Mouse (Mus musculus): ENCODE results near the gene Hist1h4j.
"Not testable (repeated sequence)": the region's sequence is repeated elsewhere in the genome, so short reads cannot be mapped to it uniquely, and the experiment has no call there.

Gene Hist1h4j

DNA sequence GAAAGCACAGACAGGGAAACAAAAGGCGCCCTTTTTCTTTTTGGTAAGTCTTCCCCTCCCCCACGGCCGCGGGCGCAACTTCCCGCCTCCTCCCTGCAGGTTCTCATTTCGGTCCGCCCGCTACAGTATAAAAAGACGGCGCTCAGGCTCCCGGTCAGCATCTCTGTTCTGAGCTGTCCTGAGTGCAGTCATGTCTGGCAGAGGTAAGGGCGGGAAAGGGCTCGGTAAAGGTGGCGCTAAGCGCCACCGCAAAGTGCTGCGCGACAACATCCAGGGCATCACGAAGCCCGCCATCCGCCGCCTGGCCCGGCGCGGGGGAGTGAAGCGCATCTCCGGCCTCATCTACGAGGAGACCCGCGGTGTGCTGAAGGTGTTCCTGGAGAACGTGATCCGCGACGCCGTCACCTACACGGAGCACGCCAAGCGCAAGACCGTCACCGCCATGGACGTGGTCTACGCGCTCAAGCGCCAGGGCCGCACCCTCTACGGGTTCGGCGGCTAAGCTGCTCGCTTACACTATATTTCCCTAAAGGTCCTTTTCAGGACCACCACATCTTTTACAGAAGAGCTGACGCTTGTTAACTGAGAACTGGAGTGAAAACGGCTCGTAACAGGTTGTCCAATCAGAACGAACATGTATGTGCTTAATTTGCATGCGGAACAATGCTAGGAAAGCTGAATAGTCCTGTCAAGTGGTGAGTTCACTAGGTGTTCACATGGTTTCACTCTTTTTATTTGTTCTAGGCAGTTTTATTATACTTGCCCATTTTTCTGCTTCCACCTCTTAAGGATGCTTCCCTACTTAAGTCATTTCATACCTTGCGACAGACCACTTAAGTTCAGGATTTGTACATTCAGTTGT is at the start of gene Hist1h4j:
TSS of gene Hist1h4j (plus strand) at position 159 of the 862 bp plus-strand sequence.
- peak; percentile 50 for DNase-seq (ENCODE audit: low read depth, low spot score)

DNA sequence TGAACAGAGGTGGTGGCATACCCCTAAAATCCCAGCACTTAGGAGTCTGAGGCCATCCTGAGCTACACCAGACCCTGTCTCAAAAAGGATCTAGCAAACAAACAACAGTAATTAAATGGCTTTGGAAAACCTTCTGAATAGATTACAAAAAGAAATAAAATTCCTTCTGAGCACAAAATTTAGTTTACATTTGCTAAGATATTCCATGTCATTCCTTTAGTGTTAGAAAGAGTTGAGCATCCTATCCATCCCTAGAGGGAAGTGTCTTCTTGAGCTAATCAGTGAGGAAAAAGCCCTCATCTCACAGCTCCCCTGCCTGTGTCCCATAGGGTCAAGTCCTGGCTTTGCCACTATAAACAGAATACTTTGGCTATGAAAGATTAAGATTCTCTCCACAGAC is 37.1 kb upstream of the Hist1h4j start, which contains the start of gene Olfr1359:
TSS of gene Olfr1359 (plus strand) at position 301 of the 400 bp plus-strand sequence.
- DNase-seq (ENCODE audit: low read depth, low spot score) = no peak

DNA sequence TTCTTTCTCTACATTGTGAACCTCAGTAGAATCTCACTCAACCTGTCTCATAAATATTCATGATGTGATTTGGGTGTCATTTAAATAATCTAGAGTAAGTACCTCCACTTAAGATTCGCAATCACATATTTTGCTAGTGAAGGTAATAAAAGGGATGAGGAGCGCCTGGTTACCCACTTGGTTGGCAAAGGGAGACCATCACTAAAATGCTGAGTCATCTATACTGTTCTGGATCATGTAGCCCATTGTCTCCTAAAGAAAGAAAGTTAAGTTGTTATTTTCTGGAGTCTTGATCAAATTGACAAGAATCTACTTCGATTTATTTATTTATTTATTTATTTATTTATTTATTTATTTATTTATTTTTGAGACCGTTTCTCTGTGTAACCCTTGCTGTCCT is 28.2 kb upstream of the Hist1h4j start:
- DNase-seq (ENCODE audit: low read depth, low spot score) = no peak

DNA sequence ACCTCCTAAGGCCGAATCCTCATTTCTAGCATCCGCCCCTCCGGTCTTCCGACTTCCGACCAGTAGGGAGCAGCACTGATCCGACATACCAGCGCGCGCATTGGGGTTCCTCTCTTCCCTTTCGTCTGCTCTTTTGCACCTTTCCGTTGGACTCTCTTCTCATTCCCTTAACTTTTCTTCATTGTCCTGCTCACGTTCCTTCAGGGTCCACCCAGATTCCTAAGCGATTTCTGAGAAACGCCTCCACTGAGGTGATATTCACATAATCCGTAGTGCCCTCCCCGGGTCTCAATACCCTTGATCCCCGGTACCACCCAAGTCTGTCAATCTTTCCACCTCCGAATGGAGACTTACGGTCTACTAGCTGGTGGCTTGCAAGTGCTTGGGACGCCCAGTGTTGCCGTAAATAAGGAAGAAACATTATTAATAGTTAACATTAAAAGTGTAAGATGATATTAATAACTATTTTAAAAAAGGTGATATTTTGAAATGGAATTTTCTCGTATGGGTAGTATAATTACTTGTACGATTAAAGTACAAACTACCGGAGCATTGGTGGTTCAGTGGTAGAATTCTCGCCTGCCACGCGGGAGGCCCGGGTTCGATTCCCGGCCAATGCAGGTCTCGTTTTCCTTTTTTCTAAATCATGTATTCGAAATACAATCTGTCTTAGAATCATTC is 24.7 kb upstream of the Hist1h4j start:
- peak; percentile 74 for DNase-seq (ENCODE audit: low read depth, low spot score)

DNA sequence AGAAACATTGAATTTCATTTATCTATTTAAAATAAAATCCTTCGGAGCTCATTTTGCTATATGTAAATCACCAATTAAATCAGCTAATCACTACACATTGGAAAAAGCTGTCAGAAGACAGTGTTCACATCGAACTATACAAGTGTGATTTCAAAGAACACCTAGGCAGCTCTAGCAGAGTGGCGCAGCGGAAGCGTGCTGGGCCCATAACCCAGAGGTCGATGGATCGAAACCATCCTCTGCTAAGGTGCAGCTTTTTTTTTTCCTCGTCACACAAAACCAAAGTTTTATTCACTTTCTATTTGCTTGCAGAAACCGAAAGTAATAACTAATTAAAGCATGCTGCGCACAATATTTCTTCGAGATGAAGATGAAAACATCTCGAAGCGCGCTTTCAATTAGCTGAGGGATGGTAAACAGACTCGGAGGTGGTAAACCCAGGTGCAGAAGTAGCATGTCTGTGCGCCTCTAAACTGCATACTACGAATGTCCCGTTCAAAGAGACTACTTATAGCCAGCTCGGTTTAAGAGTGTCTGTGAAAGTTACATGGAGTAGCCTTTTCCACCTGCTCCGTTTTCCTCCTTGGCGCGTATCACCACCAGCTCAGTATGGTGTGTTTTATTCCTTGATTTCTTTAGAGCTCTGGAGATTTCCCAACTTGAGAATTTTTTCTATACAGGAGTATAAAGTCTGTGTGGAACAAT is 23.9 kb upstream of the Hist1h4j start:
- peak; percentile 68 for DNase-seq (ENCODE audit: low read depth, low spot score)

DNA sequence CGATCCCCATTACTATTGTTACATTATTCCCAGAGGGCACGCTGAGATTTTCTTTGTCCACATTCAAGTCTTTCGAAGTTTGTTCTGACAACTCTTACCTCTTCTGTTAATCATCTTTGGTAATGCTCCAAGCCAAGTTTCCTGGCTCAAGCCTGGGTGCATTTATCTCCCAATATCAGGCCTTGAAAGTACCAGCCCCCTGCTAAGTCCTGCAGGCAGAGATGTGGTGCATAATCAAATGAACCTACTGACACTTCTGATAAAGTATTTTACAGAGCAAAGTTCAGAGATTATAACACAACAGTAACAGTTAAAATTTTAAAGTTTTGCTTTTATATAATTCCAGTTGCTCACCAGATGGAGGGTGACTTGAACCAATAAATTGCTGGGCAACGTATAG is 23.2 kb upstream of the Hist1h4j start:
- DNase-seq (ENCODE audit: low read depth, low spot score) = no peak

DNA sequence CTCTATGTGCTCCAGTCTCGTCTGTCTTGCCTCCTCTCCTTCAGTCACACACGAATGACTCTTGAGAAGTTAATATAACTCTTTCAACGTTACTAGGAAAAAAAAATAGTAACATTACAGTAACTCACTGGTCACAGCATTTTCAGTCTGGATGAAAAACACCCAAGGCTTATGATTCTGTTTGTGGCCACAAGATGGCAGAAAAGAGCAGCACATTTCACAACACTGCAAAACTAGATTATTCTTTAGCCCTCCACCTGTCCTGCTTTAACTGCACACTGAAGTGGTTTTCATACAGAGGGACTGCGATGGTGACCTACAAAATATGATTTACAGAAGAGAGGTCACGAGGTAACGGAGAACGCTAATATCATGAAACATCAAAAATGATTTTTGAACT is 20.1 kb upstream of the Hist1h4j start:
- peak; percentile 27 for DNase-seq (ENCODE audit: low read depth, low spot score)

DNA sequence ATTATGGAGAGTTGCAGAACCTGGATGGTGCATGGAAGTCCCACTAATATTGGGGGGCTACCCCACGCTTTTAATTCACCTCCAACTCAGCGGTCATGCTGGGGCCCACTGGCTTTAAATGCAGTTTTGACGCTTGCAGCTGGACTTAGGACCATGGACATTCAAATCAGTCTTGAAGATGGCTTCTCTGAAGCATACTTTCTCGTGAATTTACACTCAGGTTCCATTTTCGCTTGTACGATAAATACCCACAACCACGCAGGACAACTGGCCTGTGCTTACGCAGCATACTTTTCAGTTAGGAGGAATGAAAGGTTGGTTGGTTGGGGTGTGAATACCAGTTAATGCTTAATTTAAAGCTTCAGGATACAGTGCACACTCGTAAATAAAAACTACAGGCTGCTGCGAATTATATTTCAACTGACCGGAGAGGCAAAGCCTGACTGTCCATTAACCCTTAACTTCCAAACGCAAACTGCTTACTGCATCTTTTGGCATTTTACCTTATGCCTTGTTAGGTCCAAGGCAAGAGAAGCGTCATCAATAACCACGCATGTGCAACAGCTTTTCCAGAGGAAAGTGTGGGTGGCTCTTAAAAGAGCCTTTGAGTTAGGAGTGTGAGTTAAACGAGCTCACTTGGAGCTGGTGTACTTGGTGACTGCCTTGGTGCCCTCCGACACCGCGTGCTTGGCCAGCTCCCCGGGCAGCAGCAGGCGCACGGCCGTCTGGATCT is 19.6 kb upstream of the Hist1h4j start:
- DNase-seq (ENCODE audit: low read depth, low spot score) = no peak

DNA sequence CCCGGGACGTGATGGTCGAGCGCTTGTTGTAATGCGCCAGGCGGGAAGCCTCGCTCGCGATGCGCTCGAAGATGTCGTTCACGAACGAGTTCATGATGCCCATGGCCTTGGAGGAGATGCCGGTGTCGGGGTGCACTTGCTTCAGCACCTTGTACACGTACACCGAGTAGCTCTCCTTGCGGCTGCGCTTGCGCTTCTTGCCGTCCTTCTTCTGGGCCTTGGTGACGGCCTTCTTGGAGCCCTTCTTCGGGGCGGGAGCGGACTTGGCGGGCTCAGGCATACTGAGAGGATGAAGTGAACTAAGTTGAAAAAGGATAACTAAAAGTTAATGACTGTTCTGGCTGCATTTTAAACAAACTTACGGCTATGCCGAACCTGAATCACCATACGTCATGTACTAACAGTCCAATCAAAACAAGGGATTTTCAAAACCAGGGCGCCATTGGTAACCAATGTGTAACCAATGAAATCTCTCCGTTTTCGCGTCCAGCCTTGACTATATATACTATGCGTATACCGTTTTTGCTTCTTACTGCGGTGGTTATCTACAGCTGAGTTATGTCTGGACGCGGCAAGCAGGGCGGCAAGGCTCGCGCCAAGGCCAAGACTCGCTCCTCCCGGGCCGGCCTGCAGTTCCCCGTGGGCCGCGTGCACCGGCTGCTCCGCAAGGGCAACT is 18.9 kb upstream of the Hist1h4j start, which contains the start of the genes Hist1h2bl and Hist1h2ai:
TSS of gene Hist1h2bl (minus strand) at position 280 of the 676 bp plus-strand sequence.
TSS of gene Hist1h2ai (plus strand) at position 559 of the 676 bp plus-strand sequence.
- DNase-seq (ENCODE audit: low read depth, low spot score) = peak; percentile 86

DNA sequence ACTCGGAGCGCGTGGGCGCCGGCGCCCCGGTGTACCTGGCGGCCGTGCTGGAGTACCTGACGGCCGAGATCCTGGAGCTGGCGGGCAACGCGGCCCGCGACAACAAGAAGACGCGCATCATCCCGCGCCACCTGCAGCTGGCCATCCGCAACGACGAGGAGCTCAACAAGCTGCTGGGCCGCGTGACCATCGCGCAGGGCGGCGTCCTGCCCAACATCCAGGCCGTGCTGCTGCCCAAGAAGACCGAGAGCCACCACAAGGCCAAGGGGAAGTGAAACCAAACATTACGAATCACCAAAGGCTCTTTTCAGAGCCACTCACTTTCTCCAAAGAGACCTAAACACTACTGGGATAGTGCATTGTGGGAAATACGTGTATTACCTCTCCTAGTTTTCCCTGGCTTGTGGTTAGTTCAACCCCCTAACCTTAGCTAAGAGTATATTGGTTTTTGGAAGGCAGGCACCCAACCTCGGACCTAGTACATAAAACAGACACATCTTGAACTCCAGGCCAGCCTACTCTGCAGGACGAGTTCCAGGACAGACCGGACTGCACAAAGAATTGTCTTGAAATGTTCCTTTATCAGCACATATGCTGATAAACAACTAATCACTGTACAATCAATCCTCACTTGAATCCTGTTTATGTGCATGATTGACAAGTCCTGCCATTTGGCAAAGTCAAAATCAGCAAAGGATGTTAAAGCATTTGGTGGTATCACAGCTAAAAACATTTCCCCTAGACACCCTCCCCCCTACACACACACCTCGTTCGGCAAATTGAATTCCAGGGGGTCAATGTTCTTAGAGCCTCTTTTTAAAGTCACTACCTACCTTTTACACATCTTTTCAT is 18.1 kb upstream of the Hist1h4j start:
- not testable (repeated sequence) for DNase-seq (ENCODE audit: low read depth, low spot score)

DNA sequence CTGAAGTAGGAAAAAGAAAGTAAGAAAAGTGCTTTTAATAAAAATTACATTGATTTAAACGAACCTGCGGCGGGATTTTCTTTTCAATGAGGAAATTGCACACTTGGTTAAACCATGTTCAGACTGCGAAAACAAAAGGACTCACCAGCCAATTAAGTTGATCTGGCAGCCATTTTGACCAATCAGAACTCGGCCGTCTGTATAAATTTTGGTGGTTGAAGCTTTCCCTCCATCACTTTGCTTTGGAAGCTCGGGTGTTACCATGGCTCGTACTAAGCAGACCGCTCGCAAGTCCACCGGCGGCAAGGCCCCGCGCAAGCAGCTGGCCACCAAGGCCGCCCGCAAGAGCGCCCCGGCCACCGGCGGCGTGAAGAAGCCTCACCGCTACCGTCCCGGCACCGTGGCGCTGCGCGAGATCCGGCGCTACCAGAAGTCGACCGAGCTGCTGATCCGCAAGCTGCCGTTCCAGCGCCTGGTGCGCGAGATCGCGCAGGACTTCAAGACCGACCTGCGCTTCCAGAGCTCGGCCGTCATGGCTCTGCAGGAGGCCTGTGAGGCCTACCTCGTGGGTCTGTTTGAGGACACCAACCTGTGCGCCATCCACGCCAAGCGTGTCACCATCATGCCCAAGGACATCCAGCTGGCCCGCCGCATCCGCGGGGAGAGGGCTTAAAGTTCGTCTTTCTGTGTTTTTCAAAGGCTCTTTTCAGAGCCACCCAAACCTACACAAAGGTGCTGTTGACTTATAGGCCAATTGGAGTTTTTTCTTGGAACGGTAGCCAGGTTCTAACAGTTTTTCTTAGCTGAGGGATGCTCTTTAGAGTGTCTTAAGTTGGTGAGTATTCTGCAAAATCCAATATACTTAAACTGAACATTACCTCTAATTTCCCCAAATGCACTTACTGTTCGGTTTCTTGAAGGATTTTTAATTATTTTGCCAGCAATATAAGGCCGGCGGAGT is 17.2 kb upstream of the Hist1h4j start, which contains the start of gene Hist1h3h:
TSS of gene Hist1h3h (plus strand) at position 263 of the 961 bp plus-strand sequence.
- peak; percentile 71 for DNase-seq (ENCODE audit: low read depth, low spot score)

DNA sequence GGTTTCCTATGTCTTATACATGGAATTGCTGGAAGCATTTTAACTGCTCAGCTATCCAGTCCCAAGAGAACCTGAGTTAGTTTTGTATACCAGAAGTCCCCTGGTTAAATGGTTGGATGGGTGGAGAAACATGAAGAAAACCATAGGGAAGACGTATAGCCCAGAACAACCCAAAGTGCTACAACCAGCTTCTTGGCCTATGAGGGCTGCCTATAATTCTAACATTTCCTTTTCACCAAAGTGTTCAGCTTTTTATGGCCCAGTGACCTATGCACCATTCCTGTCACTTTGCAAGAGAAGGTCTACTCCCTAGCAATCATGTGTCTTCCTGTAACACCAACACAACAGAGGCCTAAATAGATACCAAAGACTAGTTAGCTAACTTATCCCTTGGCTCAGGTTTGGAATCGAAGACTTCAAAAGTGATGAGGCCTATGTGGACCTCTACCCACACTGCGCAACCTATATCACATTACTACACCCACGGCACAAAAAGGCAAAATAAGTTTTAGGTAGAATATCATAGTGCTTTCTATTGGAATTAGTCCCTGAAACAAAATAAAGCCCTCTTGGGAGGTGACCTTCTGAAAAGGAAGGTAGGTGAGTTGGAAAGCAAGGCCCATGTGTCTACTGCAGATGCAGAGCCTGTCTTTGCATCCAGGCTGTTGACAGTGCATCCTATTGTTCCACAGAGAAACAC is 16.3 kb upstream of the Hist1h4j start:
- no peak for DNase-seq (ENCODE audit: low read depth, low spot score)

DNA sequence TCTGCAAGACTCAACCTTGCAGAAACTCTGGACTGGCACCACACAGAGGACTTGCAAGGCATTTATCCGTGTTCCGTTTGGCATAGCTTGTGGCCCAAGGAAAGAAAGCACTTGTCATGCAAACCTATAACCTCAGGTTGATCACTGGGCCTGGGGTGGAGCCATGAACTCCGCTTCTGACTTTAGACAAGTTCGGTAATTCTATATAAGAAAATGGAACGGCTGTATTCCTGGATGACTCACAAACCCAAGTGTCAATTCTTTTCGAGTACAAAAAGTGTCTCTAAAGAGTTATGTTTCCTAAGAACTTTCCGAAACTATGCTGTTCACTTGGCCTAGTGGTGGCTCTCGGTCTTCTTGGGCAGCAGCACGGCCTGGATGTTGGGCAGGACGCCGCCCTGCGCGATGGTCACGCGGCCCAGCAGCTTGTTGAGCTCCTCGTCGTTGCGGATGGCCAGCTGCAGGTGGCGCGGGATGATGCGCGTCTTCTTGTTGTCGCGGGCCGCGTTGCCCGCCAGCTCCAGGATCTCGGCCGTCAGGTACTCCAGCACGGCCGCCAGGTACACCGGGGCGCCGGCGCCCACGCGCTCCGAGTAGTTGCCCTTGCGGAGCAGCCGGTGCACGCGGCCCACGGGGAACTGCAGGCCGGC is 13.6 kb upstream of the Hist1h4j start:
- not testable (repeated sequence) for DNase-seq (ENCODE audit: low read depth, low spot score)

DNA sequence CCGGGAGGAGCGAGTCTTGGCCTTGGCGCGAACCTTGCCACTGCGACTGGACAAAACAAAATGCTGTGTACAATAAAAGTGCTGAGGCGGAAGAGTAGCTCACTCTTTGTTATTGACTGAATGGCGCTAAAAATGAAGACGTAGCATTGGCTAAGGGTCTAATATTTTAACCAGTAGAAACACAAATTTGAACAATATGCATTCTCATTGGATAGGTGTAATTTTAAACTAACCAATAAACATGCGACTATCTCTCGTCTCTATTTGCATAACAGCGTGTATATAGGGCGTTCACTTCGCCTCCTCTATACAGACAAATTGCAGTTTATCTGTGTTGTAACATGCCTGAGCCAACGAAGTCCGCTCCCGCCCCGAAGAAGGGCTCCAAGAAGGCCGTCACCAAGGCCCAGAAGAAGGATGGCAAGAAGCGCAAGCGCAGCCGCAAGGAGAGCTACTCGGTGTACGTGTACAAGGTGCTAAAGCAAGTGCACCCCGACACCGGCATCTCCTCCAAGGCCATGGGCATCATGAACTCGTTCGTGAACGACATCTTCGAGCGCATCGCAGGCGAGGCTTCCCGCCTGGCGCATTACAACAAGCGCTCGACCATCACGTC is 13.0 kb upstream of the Hist1h4j start, which contains the start of gene Hist1h2bm:
TSS of gene Hist1h2bm (plus strand) at position 288 of the 616 bp plus-strand sequence.
- DNase-seq (ENCODE audit: low read depth, low spot score) = peak; percentile 83

DNA sequence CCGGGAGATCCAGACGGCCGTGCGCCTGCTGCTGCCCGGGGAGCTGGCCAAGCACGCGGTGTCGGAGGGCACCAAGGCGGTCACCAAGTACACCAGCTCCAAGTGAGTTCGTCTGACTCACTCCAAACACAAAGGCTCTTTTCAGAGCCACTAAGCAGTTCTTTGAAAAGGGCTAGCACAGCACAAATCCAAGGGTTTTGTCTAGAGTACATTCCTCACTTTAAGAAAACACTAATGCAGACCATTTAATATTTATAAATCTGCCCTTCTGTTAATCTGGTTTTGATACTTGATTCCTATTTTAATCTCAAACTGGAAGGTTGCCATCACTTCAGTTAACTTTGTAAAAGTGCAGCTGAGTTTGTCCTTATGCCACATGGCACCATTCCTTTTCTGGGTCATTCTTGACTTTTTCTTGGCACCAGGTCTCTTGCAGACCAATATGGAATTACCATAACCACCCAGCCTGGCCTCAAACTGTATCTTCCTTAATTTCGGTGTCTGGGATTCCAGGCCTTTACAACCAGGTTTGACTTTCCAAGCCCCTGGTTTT is 12.4 kb upstream of the Hist1h4j start:
- DNase-seq (ENCODE audit: low read depth, low spot score) = no peak
